Mouse (Mus musculus) CD8-positive naive resting alpha-beta T cell, adult 2 months (primary cell): ENCODE data around the gene Sema6c.
"Not testable (repeated sequence)": the region's sequence is repeated elsewhere in the genome, so short reads cannot be mapped to it uniquely, and the experiment has no call there.

ENCODE experiments used
- DNase-seq, 2 experiments: peaks; one replicate each; pipeline ENCODE4 v3.0.0; 2022; ENCODE audit warnings: low read depth in 2 of 2, low spot score in 2 of 2

Gene Sema6c

GRCm38 (mm10) chr3:95184796-95185577 is 24.7 kb downstream of the Sema6c start:
- DNase-seq, result no peak

- DNase-seq, result no peak
These were observed 25.8 kb downstream of the Sema6c start for GRCm38 (mm10) chr3:95186100-95186499.

- no peak for DNase-seq
These were observed 26.6 kb downstream of the Sema6c start for GRCm38 (mm10) chr3:95186888-95187287.

- no peak for DNase-seq
These were observed 34.5 kb downstream of the Sema6c start for GRCm38 (mm10) chr3:95194721-95195135.

- no peak for DNase-seq
These were observed 35.5 kb downstream of the Sema6c start for GRCm38 (mm10) chr3:95195772-95196171.

- no peak for DNase-seq
These were observed 38.8 kb downstream of the Sema6c start for GRCm38 (mm10) chr3:95199101-95199500.

GRCm38 (mm10) chr3:95200132-95200531 is 39.9 kb downstream of the Sema6c start:
- no peak for DNase-seq

- DNase-seq, result no peak
These were observed 40.3 kb downstream of the Sema6c start for GRCm38 (mm10) chr3:95200562-95200961.

- DNase-seq, result no peak
These were observed 43.6 kb downstream of the Sema6c start for GRCm38 (mm10) chr3:95203880-95204279.

GRCm38 (mm10) chr3:95208286-95208685 is 48.0 kb downstream of the Sema6c start:
- DNase-seq, result no peak

- no peak for DNase-seq
These were observed 50.3 kb downstream of the Sema6c start for GRCm38 (mm10) chr3:95210585-95210984.

GRCm38 (mm10) chr3:95212889-95213608 is 52.8 kb downstream of the Sema6c start:
- DNase-seq, result not testable (repeated sequence)

- DNase-seq, result no peak
These were observed 53.3 kb downstream of the Sema6c start for GRCm38 (mm10) chr3:95213609-95213975.

GRCm38 (mm10) chr3:95216655-95217254 is 56.5 kb downstream of the Sema6c start:
- no peak for DNase-seq

- peak; percentile 90 to 92 for DNase-seq
These were observed 57.2 kb downstream of the Sema6c start, which contains the start of gene Gabpb2 for GRCm38 (mm10) chr3:95217255-95218134. Gene Gabpb2, minus strand, starts transcription at chr3:95217916.

- DNase-seq, result no peak
These were observed 58.3 kb downstream of the Sema6c start for GRCm38 (mm10) chr3:95218466-95219137.

- no peak for DNase-seq
These were observed 62.8 kb downstream of the Sema6c start for GRCm38 (mm10) chr3:95223041-95223440.
